8 mouse cellular contexts compared by ENCODE assay signal in the genomic region with DNA sequence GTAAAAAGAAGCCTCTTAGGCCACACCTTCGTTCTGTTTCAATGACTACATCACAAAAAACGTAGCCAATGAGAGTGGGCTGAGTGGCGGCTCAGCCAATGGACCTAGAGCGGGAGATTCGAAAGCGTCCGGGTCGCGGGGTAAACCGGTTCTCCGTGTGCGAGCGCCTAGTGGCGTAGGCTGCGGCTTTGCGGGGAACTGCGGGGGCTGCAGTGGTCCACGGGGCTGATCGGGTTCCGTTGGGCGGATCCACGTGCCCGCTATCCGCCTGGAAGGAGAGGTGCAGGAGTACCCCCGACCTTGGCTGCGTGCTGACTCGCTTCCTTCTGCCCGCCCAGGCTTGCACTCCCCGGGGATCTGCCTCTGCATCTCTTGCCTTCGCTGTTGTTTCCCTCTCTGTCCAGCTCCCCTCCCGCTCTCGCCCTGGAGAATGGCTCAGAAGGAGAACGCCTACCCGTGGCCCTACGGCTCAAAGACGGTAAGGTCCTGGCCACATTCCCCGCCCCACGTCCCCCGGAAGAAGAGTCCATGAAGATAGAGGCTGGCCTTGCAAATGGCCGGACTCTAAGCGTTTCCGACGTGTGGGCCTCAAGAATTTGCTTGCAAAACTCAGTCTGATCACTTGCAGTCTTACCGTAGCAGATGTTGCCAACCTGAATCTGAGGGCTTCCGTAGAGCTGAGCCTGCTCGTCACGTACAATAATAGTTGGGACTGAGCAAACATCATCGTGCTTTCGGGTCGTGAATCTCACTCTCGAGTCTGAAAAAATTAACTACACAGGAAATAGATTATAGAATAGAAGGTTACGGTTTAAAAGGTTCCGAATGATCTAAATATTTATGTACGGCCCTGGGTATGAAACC. TPM values are rescaled to one million over a fixed set of nuclear protein-coding genes. Genes with fewer than 3 reads are reported as not detected.
A peak's percentile ranks its signal among the peaks of the same experiment; 100 is the strongest.
DNase-seq lines count a peak whose midpoint lies in the region; ATAC-seq and TF ChIP-seq lines count a peak whose summit lies in the region.

Aurkb (plus strand) TSS at position 117 of the 864 bp plus-strand sequence.

- H3K9me3 ChIP-seq in MEL (replicated peaks; ENCODE audit: insufficient read depth, low read length): no peaks in the 10 kb centered on the region
- H3K9me3 ChIP-seq in forebrain, embryonic 11.5 days (ENCODE audit: control insufficient read depth, low read length): no peaks in the 10 kb centered on the region
- no peaks in the 10 kb centered on the region for H3K9me3 ChIP-seq in lung, postnatal 0 days (ENCODE audit: low read length)

- peaks cover 3 to 11% of the 10 kb centered on the region in 2 experiments; a peak in 3 of 4 replicates for H3K4me1 ChIP-seq in MEL (ENCODE audit: control insufficient read depth in 1 of 2, insufficient read depth in 2 of 2, low read length in 2 of 2)
- peaks cover 3% of the 10 kb centered on the region for H3K4me1 ChIP-seq in forebrain, embryonic 11.5 days (replicated peaks; ENCODE audit: control insufficient read depth, insufficient read depth, low read length)
- H3K4me1 ChIP-seq in lung, postnatal 0 days (ENCODE audit: insufficient read depth, low read depth, low read length): no peaks in the 10 kb centered on the region

- TF ChIP-seq RAD21 in MEL (IDR thresholded peaks at IDR 0.05; ENCODE audit: low read depth, low read length): no peak

- H3K4me2 ChIP-seq in forebrain, embryonic 11.5 days (ENCODE audit: low read depth, low read length, severe bottlenecking): peak within 1 kb of the TSS; percentile 66
- H3K4me2 ChIP-seq in lung, postnatal 0 days (replicated peaks; ENCODE audit: low read depth, low read length): peak within 1 kb of the TSS; percentile 99

- peaks cover 35% of the 10 kb centered on the region for H3K79me2 ChIP-seq in MEL (ENCODE audit: control insufficient read depth, insufficient read depth, low read length, poor library complexity)

- peak; percentile 75 for ATAC-seq in forebrain, embryonic 11.5 days (replicated peaks; ENCODE audit: low FRiP score)
- ATAC-seq in lung, postnatal 0 days: peak; percentile 78

- peak within 1 kb of the TSS; percentile 67 to 83 for H3K4me3 ChIP-seq in MEL (ENCODE audit: control insufficient read depth in 1 of 2, insufficient read depth in 1 of 2, low read depth in 2 of 2, low read length in 2 of 2)
- peak within 1 kb of the TSS; percentile 85 for H3K4me3 ChIP-seq in forebrain, embryonic 11.5 days (ENCODE audit: low read depth, low read length)
- H3K4me3 ChIP-seq in lung, postnatal 0 days (ENCODE audit: low read depth, low read length): peak within 1 kb of the TSS; percentile 79

- no peaks in the 10 kb centered on the region for H3K27me3 ChIP-seq in MEL (ENCODE audit: control insufficient read depth in 1 of 2, insufficient read depth in 2 of 2, low read length in 2 of 2)
- H3K27me3 ChIP-seq in forebrain, embryonic 11.5 days (ENCODE audit: control insufficient read depth, insufficient read depth, low read length): no peaks in the 10 kb centered on the region
- no peaks in the 10 kb centered on the region for H3K27me3 ChIP-seq in lung, postnatal 0 days (replicated peaks; ENCODE audit: insufficient read depth, low read length)

- peak; percentile 97 for DNase-seq in MEL (ENCODE audit: low read depth, low spot score)
- DNase-seq in c-Kit-positive CD71-positive TER-119-positive erythroid progenitor cells, embryonic 14.5 days (ENCODE audit: low spot score): peak; percentile 94
- peak; percentile 93 for DNase-seq in forebrain, embryonic 11.5 days (ENCODE audit: low spot score)
- DNase-seq in heart, postnatal 10 days: peak; percentile 89 to 91
- peak; percentile 90 to 95 for DNase-seq in kidney, postnatal 4 days
- DNase-seq in lung, postnatal 0 days (ENCODE audit: low spot score): peak; percentile 96
- DNase-seq in ovary, postnatal 10 days (ENCODE audit: low spot score): peak; percentile 49
- peak; percentile 90 for DNase-seq in thymus, postnatal 14 days

- H3K9ac ChIP-seq in MEL (ENCODE audit: control insufficient read depth, low read depth, low read length, poor library complexity, severe bottlenecking): peak within 1 kb of the TSS; percentile 81
- H3K9ac ChIP-seq in forebrain, embryonic 11.5 days (ENCODE audit: low read length): peak within 1 kb of the TSS; percentile 93
- H3K9ac ChIP-seq in lung, postnatal 0 days (replicated peaks; ENCODE audit: low read depth): peak within 1 kb of the TSS; percentile 33

- H3K27ac ChIP-seq in MEL (ENCODE audit: control insufficient read depth, low read depth, low read length): peak within 1 kb of the TSS; percentile 85
- peak within 1 kb of the TSS; percentile 92 for H3K27ac ChIP-seq in forebrain, embryonic 11.5 days (ENCODE audit: low read depth, low read length)
- H3K27ac ChIP-seq in lung, postnatal 0 days (ENCODE audit: low read length): peak within 1 kb of the TSS; percentile 58

- under 1% methylated on average over 50 of the region's 54 CpGs for WGBS in forebrain, embryonic 11.5 days
- under 1% methylated on average over 48 of the region's 54 CpGs for WGBS in lung, postnatal 0 days

- TF ChIP-seq POLR2A in MEL (IDR thresholded peaks at IDR 0.05; ENCODE audit: control insufficient read depth in 1 of 2, insufficient read depth in 1 of 2, low read depth in 1 of 2, low read length in 2 of 2, poor library complexity in 1 of 2): peak; percentile 83 to 93; a peak in 3 of 4 replicates

- no peak for TF ChIP-seq CTCF in MEL (IDR thresholded peaks at IDR 0.05 in 2 of 3, conservative IDR thresholded peaks at IDR 0.05 in 1 of 3; ENCODE audit: control insufficient read depth in 1 of 3, insufficient read depth in 1 of 3, low read depth in 2 of 3, low read length in 3 of 3, poor library complexity in 1 of 3, severe bottlenecking in 1 of 3)
- peak; percentile 6; the same call in 1 of the 2 replicates for TF ChIP-seq CTCF in lung, postnatal 0 days (IDR thresholded peaks at IDR 0.05)

- intact Hi-C loops in heart, postnatal 10 days (cut with DNase I): no loop called here

- H3K36me3 ChIP-seq in MEL (ENCODE audit: control insufficient read depth in 1 of 2, insufficient read depth in 2 of 2, low read length in 2 of 2): peaks cover 12 to 17% of the 10 kb centered on the region in 2 experiments
- H3K36me3 ChIP-seq in forebrain, embryonic 11.5 days (ENCODE audit: control insufficient read depth, insufficient read depth, low read length): peaks cover 6% of the 10 kb centered on the region; the same call in 1 of the 2 replicates
- no peaks in the 10 kb centered on the region for H3K36me3 ChIP-seq in lung, postnatal 0 days (ENCODE audit: insufficient read depth, low read length)

- TF ChIP-seq EP300 in MEL (IDR thresholded peaks at IDR 0.05; ENCODE audit: low read depth in 1 of 2, low read length in 2 of 2): no peak
- no peak for TF ChIP-seq EP300 in lung, postnatal 0 days (IDR thresholded peaks at IDR 0.05)

TF ChIP-seq in MEL, 35 proteins besides CTCF, POLR2A, EP300 and RAD21:
- TF ChIP-seq TBP (IDR thresholded peaks at IDR 0.05; ENCODE audit: low read depth, low read length): peak; percentile 84
- TF ChIP-seq MAZ (IDR thresholded peaks at IDR 0.05; ENCODE audit: low read depth, low read length): no peak
- peak; percentile 69; the same call in 1 of the 2 replicates for TF ChIP-seq UBTF (IDR thresholded peaks at IDR 0.05; ENCODE audit: borderline replicate concordance, insufficient read depth, low read depth, low read length)

RNA-seq across cellular contexts. Expression of gene Aurkb, which starts in this region (rescaled TPM):
- total RNA-seq in MEL (2012; rRNA removed): 120 and 124 TPM in 2 replicates
- 100 to 1,000 TPM; 159 to 170 TPM for polyA plus RNA-seq in MEL (2012; ENCODE audit: insufficient read depth in 1 of 2, insufficient read length in 2 of 2, low read depth in 1 of 2, low replicate concordance in 2 of 2, missing spikeins in 1 of 2)
- 199 and 209 TPM in 2 replicates for polyA plus RNA-seq in forebrain, embryonic 11.5 days (2014; fragmentation: Nextera tagmentation; extraction: Ambion mirVana)
- total RNA-seq in heart, postnatal 10 days (2021): 10 to 100 TPM; 11.6 to 15.4 TPM
- 6.5 and 9.1 TPM in 2 replicates for polyA plus RNA-seq in lung, postnatal 0 days (2015; fragmentation: Nextera tagmentation; extraction: Ambion mirVana)

Comparison
In these comparisons a context has a peak if more than half of its experiments do, and no peak if none do; other contexts are left out.
1. Peak in every context shown above with its lines: DNase-seq, ATAC-seq, H3K4me3 ChIP-seq and H3K27ac ChIP-seq.
2. RNA of gene Aurkb (polyA plus RNA-seq): 199 to 209 TPM in forebrain, embryonic 11.5 days and 159 to 170 TPM in MEL; 6.5 to 9.1 TPM in lung, postnatal 0 days; every median in the first group is over 10 times any median in the second.
3. H3K9ac ChIP-seq: peak in every context shown above with its lines; median percentile 93 in forebrain, embryonic 11.5 days; 81 in MEL; 33 in lung, postnatal 0 days.